Mouse (Mus musculus) forelimb bud, embryonic 11.5 days (tissue): ENCODE results near the gene Mrpl18.

ENCODE experiments used
- DNase-seq: peaks from one replicate; pipeline ENCODE4 v3.0.0-alpha.2; 2012; ENCODE audit warnings: low read depth, low spot score

The Mrpl18 gene

DNA sequence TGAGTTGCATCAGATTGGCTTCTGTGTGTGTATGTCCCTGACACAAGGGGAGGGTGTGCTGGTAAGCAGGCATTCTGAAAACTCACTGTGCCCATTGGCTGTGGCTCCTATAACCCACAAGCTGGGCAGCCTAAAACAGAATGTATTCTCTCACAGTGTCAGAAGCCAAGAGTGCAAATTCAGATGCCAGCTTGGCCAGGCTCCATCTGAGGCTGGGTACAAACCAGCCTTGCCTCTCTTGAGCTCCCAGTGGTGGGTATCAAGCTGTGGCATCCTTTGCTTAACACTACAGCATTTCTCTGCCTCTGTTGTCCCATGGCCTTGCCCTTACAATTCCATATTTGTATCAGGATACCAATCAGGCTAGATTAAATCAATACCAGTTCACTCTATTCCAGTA is 52.0 kb downstream of the Mrpl18 start:
- DNase-seq, result no peak
